Mouse (Mus musculus): ENCODE results near the gene Wdr54. TPM values are rescaled to one million over a fixed set of nuclear protein-coding genes. Genes with fewer than 3 reads are reported as not detected.
A peak's percentile ranks its signal among the peaks of the same experiment; 100 is the strongest.

Gene Wdr54
- total and polyA plus RNA-seq, 2 experiments from 2014 or later, result 1.1 to 5.5 TPM

- Histone ChIP-seq H3K36me3 (replicated peaks; ENCODE audit: control insufficient read depth, insufficient read depth, low read length) (no peaks in the 10 kb centered on the region), H3K9ac (replicated peaks; ENCODE audit: low read depth, low read length) (no peak overlapping the region), H3K4me3 (ENCODE audit: low read depth, low read length) (no peak overlapping the region), H3K4me2 (ENCODE audit: low read depth, low read length) (no peak overlapping the region), H3K27ac (ENCODE audit: low read depth) (no peak overlapping the region), H3K4me1 (ENCODE audit: control insufficient read depth, insufficient read depth) (peaks cover 38% of the 10 kb centered on the region), H3K9me3 (replicated peaks; ENCODE audit: control insufficient read depth, low read length) (no peaks in the 10 kb centered on the region), H3K27me3 (ENCODE audit: control insufficient read depth, insufficient read depth, low read length) (no peaks in the 10 kb centered on the region)
- ATAC-seq (ENCODE audit: insufficient read depth, low read depth) (no peak), DNase-seq (ENCODE audit: low spot score) (no peak)
- TF ChIP-seq EP300 (IDR thresholded peaks at IDR 0.05; ENCODE audit: low read depth), result no peak
- TF ChIP-seq CTCF (IDR thresholded peaks at IDR 0.05; ENCODE audit: low read depth), result no peak
- 93% methylated on average over 8 of the region's 8 CpGs for WGBS
These were observed 16.2 kb downstream of the Wdr54 start for GRCm38 (mm10) chr6:83140044-83140443.

DNA sequence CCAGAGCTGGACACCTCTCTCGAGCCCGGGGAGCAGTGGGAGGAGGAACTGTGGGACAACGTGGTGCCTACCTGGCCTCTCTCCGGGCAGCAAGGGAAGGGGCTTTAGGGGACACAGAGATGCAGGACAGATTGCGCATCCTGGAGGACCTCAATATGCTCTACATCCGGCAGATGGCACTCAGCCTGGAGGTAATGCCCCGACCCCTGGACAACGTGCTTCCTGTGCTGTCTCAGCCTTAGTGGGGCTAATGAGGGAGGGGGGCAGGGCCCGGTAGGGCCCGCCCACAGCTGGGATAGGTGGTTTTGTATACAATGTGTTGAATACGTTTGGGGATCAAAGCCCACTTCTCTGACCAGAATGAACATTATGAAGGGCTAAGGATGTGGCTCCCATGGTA, 18.1 kb downstream of the Wdr54 start:
- ATAC-seq (ENCODE audit: insufficient read depth, low read depth), result 0 out of 2 replicates have a peak, but pooled peaks have one; percentile 12
- no peak for DNase-seq (ENCODE audit: low spot score)
- 4% methylated on average over 11 of the region's 11 CpGs for WGBS

DNA sequence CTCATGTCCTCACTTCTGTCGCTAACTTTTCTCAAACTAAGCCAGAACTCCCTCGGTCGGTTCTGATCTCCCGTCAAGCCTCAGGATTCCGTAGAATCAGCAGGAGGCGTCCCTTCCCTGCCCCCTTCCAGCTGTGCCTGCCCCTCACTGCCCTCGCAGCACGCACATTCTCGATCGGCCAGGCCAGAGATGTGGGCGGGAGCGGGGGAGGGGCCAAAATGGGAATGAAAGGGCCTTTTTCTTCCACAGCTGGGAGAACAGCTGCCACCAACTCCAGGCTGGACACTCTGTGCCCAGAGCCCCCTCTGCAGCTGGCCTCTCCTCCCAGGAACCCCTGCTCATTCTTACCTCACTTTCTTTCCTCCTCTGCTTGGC, 18.6 kb downstream of the Wdr54 start:
- TF ChIP-seq CTCF (IDR thresholded peaks at IDR 0.05; ENCODE audit: low read depth), result 0 out of 2 replicates have a peak, but pooled peaks have one; percentile 11
- no peak for TF ChIP-seq EP300 (IDR thresholded peaks at IDR 0.05; ENCODE audit: low read depth)
- Histone ChIP-seq H3K9me3 (replicated peaks; ENCODE audit: control insufficient read depth, low read length) (no peaks in the 10 kb centered on the region), H3K4me1 (ENCODE audit: control insufficient read depth, insufficient read depth) (peaks cover 35% of the 10 kb centered on the region), H3K36me3 (replicated peaks; ENCODE audit: control insufficient read depth, insufficient read depth, low read length) (no peaks in the 10 kb centered on the region), H3K4me3 (ENCODE audit: low read depth, low read length) (peak overlapping the region; percentile 57), H3K4me2 (ENCODE audit: low read depth, low read length) (peak overlapping the region; percentile 73), H3K27ac (ENCODE audit: low read depth) (peak overlapping the region; percentile 99), H3K27me3 (ENCODE audit: control insufficient read depth, insufficient read depth, low read length) (no peaks in the 10 kb centered on the region), H3K9ac (replicated peaks; ENCODE audit: low read depth, low read length) (peak overlapping the region; percentile 83)
- peak; percentile 90 for DNase-seq (ENCODE audit: low spot score)
- peak; percentile 81 for ATAC-seq (ENCODE audit: insufficient read depth, low read depth)
- 0% methylated on average over 12 of the region's 12 CpGs for WGBS

More for the DNA sequence above, 18.1 kb downstream of the Wdr54 start:
- TF ChIP-seq EP300 (IDR thresholded peaks at IDR 0.05; ENCODE audit: low read depth) (no peak), CTCF (IDR thresholded peaks at IDR 0.05; ENCODE audit: low read depth) (no peak; the same call in 1 of the 2 replicates)
- H3K4me1 ChIP-seq (ENCODE audit: control insufficient read depth, insufficient read depth), result peaks cover 38% of the 10 kb centered on the region
- peak overlapping the region; percentile 99 for H3K27ac ChIP-seq (ENCODE audit: low read depth)
- H3K36me3 ChIP-seq (replicated peaks; ENCODE audit: control insufficient read depth, insufficient read depth, low read length), result no peaks in the 10 kb centered on the region
- peak overlapping the region; percentile 83 for H3K9ac ChIP-seq (replicated peaks; ENCODE audit: low read depth, low read length)
- H3K27me3 ChIP-seq (ENCODE audit: control insufficient read depth, insufficient read depth, low read length), result no peaks in the 10 kb centered on the region
- H3K4me2 ChIP-seq (ENCODE audit: low read depth, low read length), result peak overlapping the region; percentile 73
- peak overlapping the region; percentile 57 for H3K4me3 ChIP-seq (ENCODE audit: low read depth, low read length)
- no peaks in the 10 kb centered on the region for H3K9me3 ChIP-seq (replicated peaks; ENCODE audit: control insufficient read depth, low read length)

DNA sequence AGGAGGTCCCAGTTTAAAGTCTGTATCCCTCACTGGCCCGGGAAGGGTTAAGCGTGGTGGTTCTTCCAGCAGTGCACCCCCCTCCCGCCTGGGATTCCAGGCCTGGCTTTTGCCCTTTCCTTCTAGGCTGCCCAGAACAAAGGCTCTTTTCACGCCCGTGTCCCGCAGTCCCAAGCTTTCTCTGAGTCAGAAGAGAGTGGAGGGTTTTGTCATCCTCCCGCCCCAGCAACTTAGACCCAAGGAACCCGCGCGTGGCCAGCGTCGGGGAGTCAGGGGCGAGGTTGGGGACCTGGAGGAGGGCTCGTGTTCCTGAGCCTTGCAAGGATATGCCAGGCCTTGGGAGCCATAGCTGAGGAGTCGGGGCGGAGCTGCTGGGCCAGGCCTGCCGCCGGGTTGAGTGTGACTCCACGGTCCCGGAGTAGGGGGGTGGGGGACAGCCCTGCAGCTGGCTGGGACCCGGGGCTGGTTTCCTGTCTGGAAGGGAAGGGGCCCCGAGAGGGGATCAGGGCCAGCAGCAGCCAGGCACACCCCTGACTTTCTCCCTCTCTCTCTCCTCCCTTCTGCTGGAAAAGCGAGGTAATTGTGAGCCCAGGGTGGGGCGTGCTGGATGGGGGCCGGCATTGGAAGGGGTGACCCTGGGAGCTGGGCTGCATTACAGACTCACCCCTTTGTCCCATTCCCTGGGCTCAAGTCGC, 19.2 kb downstream of the Wdr54 start:
- no peaks in the 10 kb centered on the region for H3K9me3 ChIP-seq (replicated peaks; ENCODE audit: control insufficient read depth, low read length)
- peak; percentile 71 for ATAC-seq (ENCODE audit: insufficient read depth, low read depth)
- H3K4me1 ChIP-seq (ENCODE audit: control insufficient read depth, insufficient read depth), result peaks cover 30% of the 10 kb centered on the region
- peak overlapping the region; percentile 57 for H3K4me3 ChIP-seq (ENCODE audit: low read depth, low read length)
- peak; percentile 70 for DNase-seq (ENCODE audit: low spot score)
- H3K27ac ChIP-seq (ENCODE audit: low read depth), result peak overlapping the region; percentile 99
- WGBS, result 2% methylated on average over 25 of the region's 26 CpGs
- no peaks in the 10 kb centered on the region for H3K36me3 ChIP-seq (replicated peaks; ENCODE audit: control insufficient read depth, insufficient read depth, low read length)
- peak overlapping the region; percentile 83 for H3K9ac ChIP-seq (replicated peaks; ENCODE audit: low read depth, low read length)
- TF ChIP-seq EP300 (IDR thresholded peaks at IDR 0.05; ENCODE audit: low read depth) (no peak), CTCF (IDR thresholded peaks at IDR 0.05; ENCODE audit: low read depth) (no peak)
- no peaks in the 10 kb centered on the region for H3K27me3 ChIP-seq (ENCODE audit: control insufficient read depth, insufficient read depth, low read length)
- H3K4me2 ChIP-seq (ENCODE audit: low read depth, low read length), result peak overlapping the region; percentile 73

- Histone ChIP-seq H3K4me3 (ENCODE audit: low read depth, low read length) (peak overlapping the region; percentile 57), H3K36me3 (replicated peaks; ENCODE audit: control insufficient read depth, insufficient read depth, low read length) (no peaks in the 10 kb centered on the region), H3K4me2 (ENCODE audit: low read depth, low read length) (peak overlapping the region; percentile 73), H3K4me1 (ENCODE audit: control insufficient read depth, insufficient read depth) (peaks cover 23% of the 10 kb centered on the region), H3K27me3 (ENCODE audit: control insufficient read depth, insufficient read depth, low read length) (no peaks in the 10 kb centered on the region), H3K9me3 (replicated peaks; ENCODE audit: control insufficient read depth, low read length) (no peaks in the 10 kb centered on the region), H3K27ac (ENCODE audit: low read depth) (peak overlapping the region; percentile 99), H3K9ac (replicated peaks; ENCODE audit: low read depth, low read length) (peak overlapping the region; percentile 83)
- TF ChIP-seq EP300 (IDR thresholded peaks at IDR 0.05; ENCODE audit: low read depth), result no peak
- no peak for TF ChIP-seq CTCF (IDR thresholded peaks at IDR 0.05; ENCODE audit: low read depth)
- peak; percentile 1; the same call in 1 of the 2 replicates for ATAC-seq (ENCODE audit: insufficient read depth, low read depth)
- 32% methylated on average over 5 of the region's 5 CpGs for WGBS
- DNase-seq (ENCODE audit: low spot score), result no peak
These were observed 19.8 kb downstream of the Wdr54 start for GRCm38 (mm10) chr6:83136291-83136880.

Measured in heart, postnatal 0 days (tissue).